Mouse (Mus musculus) natural killer cell, adult 2 months (primary cell): Measurements from ENCODE around the gene Actr1a.

Experiments
- DNase-seq, 2 experiments: peaks; one replicate each; pipeline ENCODE4 v3.0.0; 2022; ENCODE audit warnings: low spot score in 2 of 2

Gene Actr1a

DNA sequence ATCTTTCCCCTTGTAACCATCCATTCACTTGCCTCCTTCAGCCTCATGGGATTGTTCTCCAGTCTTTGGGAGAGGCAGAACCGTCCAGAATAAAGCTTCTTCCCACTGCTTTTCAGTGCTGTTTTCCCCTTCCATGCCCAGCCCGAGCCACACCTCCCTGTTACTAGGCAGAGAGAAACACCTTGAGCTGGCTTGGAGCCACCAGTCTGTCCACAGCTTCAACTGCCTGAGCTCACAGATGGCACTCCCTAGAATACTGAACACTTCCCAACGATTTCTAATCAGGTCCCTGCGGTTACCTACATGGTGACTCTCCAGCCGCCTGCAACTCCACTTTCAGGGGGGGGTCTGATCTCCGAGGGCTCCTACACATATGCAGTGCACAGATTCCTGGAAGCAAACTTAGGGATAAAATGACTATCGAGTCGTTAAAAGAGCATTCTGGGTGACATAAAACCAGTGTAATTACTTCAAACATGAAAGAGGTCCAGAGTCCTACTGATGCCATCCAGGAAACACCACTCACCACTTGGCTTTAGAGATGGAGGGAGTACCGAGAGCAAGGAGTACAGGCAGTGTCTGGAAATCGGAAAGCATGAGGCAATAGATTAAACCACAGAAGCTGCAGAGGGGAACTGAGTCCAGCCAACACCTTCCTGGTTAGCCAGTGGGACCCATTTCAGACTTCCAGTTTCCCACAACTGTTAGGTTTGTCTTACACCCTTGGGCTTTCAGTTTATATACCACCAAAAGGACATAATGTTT, 45.2 kb downstream of the Actr1a start, which contains the start of gene 2310034G01Rik:
Gene 2310034G01Rik, minus strand, starts transcription at position 135 of the 765 bp plus-strand sequence.
- no peak for DNase-seq

DNA sequence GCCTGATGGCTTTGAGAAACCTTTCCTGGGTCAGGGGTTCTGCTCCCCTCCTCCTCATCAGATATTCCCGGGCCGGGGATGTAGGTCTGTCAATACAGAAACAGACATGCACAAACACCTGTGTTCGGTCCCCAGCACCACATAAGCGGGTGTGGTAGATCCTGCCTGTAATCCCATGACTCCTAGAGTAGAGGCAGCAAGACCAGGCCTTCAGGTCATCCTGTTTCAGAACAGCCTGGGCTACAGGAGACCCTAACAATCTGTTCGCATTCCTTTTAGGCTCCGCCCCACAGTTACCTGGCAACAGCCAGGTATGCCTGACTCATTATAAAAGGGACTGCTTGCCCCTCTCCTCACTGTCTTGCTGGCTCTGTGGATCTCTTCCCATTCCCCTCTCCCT, 46.0 kb downstream of the Actr1a start:
- no peak for DNase-seq

DNA sequence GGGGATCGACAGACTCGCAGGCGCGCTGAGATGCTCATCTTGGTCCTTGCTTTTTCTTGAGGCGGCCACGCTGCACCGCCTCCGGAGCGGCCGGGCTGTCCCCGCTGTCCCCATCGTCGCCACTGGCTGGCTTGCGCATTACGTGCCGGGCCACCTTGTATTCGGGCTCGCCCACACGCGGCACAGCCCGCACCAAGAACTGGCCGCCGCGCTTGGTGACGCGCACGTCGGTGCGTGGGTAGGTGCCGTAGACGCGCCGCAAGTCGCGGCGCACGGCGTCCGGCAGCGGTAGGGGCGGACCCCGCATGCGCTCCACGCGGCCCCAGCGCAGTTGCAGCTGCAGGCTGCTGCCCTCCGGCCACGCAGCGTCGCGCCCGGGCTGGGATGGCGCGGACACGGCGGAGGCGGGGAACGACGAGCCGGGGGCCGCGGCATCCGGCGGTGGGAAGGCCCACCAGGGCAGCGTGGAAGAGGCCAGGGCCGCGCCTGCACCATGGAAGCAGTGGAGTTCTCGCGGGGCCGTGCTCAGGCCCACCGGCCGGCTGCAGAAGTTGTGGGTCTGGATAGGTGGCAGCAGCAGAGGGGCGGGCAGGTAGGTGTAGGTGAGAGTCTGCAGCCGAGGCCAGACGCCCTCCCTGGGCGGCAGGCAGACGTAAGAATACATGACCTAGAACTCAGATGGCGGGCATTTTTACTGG, 46.6 kb downstream of the Actr1a start:
- peak; percentile 44 to 53 for DNase-seq

DNA sequence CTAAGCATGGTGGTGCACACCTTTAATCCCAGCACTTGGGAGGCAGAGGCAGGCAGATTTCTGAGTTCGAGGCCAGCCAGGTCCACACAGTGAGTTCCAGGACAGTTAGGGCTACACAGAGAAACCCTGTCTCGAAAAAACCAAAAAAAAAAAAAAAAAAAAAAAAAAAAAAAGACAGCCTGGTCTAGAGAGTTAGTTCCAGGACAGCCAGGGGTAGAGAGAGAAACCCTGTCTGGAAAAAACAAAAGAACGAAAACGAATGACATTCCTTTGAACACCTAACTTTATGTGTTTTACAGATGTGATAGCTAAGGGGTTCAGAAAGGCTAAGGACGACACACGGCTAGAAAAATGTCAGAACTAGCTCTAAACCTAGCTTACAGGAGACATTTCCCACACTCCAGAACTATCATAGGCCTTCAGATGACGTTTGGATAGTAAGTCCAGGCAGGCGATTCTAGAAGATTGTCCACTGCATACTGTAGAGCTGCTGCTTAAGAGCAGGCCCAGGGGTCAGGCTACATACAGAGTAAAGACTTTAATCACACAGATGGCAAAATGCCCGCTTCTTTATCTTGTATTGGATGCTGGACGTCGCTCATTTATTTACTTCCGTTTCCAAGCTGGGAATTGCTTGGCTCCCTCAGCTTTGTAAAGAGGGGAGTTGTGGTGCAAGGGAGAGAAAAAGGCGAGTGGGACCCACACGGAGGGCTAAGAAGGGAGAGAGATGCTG, 47.4 kb downstream of the Actr1a start:
- DNase-seq = no peak

DNA sequence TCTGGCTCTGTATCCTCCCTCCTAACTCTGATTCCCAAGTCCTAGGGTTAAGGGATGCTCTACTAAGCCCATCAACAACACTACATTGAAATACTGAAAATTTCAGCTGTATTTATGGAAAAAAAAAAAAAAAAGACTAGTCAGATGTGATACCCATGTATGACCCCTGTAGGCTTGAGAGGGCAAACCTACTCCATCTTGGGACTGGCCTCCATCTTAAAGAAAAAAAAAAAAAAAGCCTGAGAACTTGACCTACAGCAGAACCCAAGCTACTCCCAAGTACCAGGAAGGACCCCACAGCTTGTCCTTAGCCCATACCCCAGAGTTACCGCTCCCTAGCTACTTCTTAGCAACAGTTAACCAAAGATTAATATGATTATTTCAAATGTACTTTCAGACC, 48.4 kb downstream of the Actr1a start:
- DNase-seq = no peak

DNA sequence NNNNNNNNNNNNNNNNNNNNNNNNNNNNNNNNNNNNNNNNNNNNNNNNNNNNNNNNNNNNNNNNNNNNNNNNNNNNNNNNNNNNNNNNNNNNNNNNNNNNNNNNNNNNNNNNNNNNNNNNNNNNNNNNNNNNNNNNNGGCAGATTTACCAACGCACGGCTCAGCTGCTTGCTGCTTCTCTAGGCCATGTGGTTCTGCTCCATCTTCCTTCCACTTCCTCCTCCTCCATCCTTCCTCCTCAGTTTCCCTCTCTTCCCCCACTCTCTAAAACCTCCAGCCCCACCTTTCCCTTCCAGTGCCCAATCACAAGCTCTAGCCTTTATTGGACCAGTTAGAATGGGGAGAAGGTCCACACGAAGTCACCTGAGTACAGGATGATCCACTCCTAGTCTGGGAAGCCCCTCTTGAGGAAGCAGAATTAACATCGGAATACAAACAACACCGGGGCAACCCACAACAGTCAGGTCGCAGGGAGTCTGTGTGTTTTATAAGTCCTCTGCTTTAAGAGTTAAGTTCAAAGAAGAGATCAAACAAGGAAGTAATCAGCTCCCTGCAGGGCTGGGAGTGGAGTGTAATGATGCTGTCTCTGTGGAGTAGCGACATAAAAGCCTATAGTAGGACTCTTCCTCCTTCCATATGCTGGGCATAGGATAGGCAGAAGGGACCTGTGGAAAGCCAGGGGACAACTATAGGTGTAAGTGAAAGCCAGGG, 50.7 kb downstream of the Actr1a start:
- DNase-seq = no peak

DNA sequence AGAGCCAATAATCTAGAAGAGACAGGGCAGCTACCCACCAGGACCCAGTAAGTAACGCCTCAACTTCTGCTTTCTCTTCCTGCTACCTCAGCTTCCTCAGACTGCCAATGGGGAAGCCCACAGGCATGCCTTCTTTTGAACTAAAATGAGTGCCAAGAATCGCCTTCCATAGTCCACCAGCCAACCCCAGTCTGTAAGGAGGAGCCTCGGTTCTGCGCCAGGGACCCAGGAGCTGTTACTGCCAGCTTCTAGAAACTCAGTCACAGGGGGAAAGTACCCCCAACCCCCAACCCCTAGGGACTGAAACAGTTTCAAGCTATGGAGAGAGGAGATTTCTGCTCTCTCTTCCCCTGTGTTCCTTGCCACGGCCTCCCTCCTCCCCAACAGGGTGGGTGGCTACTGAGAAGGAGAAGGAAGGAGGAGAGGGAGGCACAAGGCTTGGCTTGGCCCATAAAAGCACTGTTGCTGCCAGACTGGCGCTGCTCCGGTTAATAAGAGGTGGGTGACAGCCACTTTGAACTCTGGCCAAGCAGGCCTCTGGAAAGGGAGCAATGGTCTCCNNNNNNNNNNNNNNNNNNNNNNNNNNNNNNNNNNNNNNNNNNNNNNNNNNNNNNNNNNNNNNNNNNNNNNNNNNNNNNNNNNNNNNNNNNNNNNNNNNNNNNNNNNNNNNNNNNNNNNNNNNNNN, 56.1 kb downstream of the Actr1a start:
- peak in 1 of 2 experiments; percentile 54 for DNase-seq

DNA sequence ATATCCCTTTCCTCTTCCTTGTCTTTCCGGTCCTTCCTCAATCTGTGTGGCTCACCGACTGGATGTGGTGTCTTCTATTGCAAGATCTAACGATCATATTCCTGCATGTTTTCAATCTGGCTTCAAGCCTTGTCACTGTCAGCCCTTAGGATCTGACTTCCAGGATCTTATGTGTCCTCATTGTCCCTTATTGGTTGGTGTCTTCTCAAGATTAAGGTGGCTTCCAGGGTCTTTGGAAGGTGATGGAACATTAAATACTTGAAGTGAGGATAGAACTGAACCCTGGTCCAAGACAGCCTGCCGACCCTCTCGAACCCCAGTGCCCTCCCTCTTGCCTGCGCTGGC, 56.6 kb downstream of the Actr1a start:
- DNase-seq = no peak

DNA sequence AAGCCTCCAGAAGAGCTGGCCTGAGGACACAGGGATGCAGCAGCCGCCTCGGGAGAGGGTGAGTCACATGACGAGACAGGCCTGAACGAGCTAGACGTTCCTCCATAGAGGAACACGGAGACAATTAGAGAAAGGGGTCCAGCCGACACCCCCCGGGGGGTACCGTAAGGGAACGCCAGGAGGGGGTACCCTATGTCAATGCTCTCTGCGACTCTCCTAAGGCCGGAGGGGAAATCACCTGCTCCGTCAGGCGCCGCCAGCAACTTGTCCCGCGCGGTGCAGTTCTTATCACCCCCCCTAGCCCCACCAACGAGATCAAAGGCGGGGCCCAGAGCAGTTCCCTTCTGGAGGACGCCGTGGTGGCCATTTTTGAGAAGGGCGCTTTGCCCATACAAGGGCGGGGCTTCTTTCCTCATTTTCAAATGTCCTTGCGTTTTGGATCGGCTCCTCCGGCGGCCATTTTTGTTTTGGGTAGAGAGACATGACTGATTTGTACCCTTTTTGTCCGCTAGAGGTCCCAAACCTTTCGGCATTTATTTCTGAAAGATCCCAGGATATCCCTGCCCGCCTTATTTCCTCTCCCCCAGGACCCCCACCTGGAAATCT, 57.1 kb downstream of the Actr1a start, which contains the start of gene Cuedc2:
Gene Cuedc2, minus strand, starts transcription at position 372 of the 606 bp plus-strand sequence.
- peak; percentile 93 to 95 for DNase-seq

DNA sequence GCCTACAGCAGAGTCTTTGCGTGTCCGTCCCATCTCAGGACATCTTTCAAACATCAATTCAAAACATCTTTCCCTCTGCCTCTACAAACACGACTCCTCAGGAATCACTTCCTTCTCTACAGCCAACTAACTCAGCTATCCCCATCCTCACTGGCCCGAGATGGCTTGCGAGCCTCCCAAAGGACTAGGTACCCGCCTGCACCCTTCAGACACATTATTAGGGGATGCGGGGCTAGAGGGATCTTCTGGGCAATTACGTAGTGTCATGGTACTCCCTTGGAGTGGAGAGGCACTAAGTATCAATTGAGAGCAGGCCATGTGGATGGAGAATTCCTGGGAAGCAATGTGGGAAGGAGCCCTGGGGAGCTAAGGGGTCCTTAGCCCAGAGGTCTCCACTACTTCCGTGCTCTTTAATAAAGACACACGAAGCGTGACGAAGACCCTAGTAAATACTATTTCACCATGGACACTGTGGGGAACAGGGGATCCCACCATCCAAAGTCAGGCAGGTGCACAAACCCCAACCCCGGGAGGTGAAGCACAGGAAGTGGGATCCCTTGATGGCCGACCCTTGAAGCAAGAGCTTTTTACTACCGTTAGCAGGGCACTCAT, 57.7 kb downstream of the Actr1a start:
- DNase-seq = no peak

DNA sequence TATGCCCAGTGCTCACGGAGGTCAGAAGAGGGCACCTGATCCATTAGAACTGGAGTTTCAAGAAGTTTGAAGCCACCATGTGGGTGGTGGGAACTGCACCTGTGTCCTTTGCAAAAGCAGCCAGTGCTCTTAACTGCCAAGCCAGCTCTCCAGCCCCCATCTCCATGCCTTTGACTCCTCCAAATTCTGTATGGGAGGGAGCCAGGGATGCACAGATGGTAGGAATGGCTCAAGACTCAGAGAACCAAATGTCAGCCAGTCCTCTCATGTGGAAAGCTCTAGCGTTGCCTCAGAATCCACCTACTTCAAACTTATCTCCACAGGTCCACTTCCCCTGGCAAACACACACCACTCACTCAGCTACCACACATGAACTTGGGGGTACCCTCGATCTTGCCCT, 61.6 kb downstream of the Actr1a start:
- no peak for DNase-seq

DNA sequence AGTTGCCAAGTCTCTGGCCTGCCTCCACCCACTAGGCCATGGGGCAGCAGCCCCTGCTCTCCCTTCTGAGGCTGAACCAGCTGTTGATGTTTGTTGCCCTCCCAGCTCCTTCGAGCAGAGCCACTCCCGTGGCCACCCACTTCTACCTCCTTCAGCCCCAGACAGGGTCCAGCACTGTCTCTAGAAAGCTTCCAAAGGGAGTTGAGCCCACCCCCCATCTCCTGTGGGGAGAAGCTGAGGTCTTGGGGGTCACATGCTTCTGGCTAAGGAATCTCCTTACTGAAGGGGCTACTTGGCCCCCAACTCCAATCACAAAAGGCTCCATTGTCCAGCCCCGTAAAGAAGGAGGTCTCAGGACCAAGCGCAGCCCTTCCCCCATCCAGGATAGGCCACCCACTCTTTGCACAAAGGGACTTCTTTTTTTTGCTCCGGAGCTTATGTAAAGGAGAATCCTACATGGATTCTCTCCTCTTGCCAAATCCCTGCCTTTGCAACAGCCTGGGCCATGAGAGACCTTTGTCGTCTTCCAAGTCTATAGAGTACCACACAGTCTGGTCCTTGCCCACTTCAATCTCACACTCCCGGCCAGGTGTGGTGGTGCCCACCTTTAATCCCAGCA, 62.7 kb downstream of the Actr1a start:
- DNase-seq = no peak

DNA sequence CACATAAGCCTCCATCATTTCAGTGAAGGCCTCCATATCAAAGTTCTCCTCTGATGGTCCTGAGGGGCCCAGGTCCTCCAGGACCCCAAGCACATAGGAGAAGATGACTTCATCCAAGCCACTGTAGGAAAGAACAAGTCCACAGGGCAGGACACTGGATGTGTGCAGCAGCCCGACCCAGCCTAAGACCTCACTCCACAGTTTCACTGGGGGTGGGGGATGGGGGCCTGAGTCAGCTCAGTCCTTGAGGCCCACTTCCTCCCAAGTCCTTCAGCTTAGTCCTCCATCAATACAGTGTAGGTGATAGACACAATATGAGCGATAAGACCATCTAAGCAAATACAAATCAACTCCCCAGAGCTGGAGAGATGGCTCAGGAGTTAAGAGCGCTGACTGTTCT, 63.6 kb downstream of the Actr1a start:
- DNase-seq = no peak

DNA sequence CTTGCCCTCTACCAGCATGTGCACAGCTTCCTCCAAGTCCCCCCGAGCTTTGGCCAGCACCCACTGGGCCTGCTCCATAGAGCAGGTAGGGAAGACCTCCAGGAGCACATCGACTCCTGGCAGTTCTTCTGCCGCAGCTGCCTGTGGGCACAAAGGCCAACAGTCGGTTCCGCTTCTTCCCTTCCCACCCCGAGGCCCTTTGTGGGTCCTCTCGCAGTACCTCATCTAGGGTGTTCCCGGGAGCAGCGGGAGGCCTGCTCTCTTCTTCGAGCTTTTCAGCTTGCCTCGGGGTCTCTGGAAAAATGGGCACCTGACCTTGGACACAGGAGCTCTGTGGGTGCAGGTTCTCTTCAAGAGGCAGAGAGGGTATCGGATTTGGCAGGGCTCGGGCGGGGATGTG, 64.2 kb downstream of the Actr1a start:
- DNase-seq = no peak

DNA sequence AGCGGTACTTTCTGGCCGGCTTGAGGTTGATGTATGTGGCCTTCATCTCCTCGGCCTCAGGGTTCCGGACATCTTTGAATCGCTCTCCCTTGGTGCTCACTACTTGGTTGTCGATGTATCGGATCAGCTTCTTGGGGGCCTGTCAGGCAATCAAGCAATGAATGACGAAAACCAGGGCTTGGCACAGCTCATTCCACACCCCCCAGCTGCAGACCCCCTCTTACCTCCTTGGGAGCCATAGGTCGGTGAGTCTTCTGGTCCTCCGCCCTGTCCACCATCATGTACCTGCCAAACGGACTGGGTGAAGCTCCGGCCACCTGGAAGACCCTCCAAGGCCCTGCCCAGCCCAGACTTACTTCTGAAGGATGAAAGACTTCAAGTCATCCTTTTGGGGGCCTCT, 64.9 kb downstream of the Actr1a start:
- no peak for DNase-seq

DNA sequence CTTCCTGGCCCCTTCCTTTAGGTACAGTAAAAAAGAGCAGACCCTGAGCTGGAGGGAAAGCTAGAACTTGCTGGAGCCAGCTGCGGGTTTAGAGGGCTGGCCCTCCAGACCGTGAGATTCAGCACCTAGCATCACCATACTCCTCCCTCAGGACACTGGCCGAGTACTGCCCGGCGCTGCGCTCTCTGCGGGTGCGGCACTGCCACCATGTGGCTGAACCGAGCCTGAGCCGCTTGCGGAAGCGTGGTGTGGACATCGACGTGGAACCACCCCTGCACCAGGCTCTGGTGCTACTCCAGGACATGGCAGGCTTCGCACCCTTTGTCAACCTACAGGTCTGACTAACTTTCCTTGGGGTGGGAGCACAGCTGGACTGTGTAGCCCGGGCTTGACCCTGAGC, 65.6 kb downstream of the Actr1a start:
- peak; percentile 81 for DNase-seq

DNA sequence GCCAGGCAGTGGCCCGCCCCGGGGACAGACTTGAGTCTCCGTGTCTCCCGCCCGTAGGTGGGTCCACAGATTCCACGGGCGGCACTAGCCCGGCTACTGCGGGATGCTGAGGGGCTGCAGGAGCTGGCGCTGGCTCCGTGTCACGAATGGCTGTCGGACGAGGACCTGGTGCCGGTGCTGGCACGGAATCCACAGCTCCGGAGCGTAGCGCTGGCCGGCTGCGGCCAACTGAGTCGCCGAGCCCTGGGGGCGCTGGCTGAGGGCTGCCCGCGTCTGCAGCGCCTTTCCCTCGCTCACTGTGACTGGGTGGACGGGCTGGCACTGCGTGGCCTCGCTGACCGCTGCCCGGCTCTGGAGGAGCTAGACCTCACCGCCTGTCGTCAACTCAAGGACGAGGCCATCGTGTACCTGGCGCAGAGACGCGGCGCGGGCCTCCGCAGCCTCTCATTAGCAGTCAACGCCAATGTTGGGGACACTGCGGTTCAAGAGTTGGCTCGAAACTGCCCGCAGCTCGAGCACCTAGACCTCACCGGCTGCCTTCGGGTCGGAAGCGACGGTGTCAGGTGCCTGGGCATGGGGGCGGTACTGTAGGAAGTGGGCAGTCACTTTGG, 66.4 kb downstream of the Actr1a start:
- DNase-seq = peak; percentile 28 to 30

DNA sequence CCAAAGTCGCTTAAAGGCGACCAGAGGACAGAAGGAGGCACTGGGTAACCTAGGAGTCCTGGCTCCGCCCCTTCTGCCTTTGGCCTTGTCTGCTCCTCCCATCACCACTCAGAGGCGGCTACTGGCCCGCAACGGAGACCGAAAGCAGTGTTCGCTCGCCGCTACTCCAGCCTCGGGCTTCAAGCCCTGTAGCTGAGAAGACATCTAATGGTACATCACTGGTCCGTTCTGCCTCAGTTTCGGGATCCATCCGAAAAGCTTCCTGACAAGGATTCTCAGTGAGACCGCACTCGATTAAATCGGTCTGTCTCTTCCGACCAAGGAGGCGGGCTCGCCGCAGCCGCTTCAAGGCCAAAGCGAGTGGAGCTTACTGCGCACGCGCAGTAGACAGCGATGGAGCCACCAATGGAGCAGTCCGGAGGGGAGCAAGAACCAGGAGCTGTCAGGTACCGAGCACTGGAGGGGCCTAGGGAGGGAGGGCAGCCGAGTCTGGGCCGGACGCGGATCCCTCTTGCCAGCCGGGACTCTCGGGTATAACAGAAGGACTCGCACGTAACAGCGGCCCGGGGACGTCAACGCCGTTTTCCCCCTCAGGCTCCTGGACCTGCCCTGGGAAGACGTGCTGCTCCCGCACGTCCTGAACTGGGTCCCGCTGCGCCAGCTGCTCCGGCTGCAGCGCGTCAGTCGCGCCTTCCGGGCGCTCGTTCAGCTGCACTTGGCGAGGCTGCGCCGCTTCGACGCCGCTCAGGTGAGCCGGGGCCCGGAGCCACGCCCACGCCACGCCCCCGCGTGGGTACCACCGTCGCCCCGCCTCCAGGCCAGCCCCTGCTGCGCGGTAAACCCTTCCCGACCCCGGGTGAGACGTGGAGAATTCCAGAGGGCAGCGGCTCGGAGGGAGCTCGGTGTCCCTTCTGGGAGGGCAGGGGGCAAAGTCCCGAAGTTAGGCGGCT, 67.2 kb downstream of the Actr1a start, which contains the start of gene Fbxl15:
Gene Fbxl15, plus strand, starts transcription at position 104 of the 950 bp plus-strand sequence.
- peak; percentile 91 for DNase-seq
